Mouse (Mus musculus): ENCODE measurements around the gene Prr19.
A peak's percentile ranks its signal among the peaks of the same experiment; 100 is the strongest.

Prr19 gene

GRCm38 (mm10) chr7:25275555-25276298, 25.5 kb upstream of the Prr19 start:
- DNase-seq (ENCODE audit: extremely low spot score, low spot score), result no peak

DNA sequence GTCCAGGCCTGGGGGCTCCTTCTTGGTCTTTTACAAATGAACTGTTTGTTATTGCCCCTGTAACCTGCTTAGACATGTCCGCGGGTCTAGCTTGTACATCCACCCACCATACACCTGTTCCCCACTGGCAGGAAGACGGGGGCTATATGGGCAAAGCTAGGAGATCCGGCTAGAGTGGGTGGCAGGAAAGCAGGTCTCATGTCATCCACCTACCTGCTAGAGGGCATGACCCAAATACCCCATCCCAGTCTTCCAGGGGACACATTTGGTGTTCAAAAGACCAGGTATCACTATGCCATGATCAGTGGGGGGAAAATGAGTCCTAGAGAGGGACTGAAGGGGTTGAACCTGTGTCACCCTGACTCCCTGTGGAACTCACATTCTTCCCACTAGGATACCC, 23.8 kb upstream of the Prr19 start:
- DNase-seq (ENCODE audit: extremely low spot score, low spot score), result no peak

DNA sequence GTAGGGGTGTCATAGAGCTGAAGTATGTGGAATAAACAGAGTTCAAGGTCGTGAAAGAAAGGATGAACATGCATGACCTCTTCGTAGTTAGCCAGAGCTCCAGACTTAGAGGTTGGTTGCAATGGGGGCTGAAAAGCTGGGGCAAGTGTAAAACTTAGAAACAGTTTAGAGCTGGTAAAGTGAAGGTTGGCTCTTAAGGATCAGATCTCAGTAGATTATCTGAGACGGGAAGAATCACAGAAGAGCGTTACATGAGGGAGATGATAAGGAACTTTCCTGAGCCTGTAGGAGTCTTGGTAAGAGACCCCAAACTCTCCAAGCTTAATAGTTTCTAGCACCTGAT, 23.2 kb upstream of the Prr19 start:
- DNase-seq (ENCODE audit: extremely low spot score, low spot score), result no peak

DNA sequence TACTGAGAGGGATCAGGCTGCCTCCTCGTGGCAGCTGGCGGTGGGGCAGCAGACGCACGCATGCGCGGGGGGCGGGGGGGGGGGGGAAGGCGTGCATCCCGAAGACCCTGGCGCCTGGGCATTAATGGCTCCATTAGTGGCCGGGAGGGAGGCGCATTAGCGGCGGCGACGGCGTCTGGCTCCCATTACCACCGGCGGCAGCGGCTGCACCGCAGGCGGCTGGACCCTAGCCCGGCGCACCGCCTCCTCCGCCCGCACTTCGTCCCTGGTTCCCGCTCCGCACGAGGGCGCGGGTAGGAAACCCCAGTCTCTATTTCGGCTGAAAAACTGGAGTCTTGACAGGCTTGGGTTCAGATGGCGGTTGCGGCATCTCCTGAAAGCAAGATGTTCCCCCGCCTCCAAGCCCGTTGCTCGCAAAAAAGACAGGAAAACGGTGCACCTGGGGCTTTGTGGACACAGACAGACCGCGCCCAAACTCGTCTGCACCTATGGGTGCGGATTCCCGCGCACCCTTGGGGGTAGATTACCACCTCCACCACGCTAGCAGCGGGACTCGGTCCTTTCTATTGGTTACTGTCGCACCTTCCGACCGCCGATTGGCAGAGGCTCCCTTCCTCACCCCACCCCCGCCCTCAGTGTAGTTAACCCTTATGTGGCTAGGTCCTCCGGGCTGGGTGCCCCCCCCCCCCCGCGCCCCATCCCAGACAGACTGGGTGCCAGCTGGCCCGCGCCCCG, 22.7 kb upstream of the Prr19 start:
- peak; percentile 92 for DNase-seq (ENCODE audit: extremely low spot score, low spot score)

- DNase-seq (ENCODE audit: extremely low spot score, low spot score), result peak; percentile 56
Observed at GRCm38 (mm10) chr7:25279076-25279860, 21.9 kb upstream of the Prr19 start.

DNA sequence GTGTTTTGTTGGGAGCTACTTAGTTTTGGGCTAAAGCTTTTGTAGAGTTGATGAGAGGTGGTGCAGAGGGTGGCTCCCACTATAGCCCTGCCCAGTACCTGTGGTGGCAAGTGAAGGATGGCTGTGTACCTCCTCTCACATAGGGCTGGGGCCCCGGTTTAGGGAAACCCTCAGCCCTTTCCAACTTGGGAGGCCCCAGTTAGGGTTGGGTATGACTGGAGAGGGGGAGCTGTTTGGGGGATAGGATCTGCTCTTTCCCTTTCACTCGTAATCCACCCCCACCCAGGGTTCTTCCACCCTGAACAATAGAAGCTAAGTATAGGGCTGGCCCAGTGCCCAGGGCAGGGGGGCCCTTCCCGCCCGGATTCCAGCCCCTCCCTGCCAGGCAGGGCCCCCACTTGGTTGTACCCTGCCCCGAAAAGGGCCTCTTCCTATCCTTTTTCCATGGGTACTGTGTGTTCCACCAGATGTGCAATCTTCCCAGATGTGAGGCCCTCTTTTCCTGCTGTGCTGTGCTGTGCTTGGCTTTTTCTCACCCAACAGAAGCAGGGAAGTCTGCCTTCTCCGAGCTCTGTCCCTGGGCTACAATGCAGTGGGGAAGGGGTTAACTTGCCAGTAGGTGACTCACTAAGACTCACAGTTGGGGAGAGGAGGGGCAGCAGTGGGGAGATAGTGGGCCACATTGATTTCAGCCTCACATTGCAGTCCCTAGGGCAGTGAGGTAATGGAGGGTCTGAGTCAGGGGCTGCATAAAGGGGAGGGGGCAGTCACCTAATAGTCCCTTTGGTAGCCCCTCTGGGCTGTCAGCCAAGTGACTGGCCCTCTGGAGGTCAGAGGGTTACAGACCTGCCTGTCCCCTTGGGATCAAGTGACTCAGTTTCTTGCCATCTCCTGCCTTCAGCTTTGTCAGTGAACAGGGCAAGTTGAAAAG, 21.1 kb upstream of the Prr19 start:
- DNase-seq (ENCODE audit: extremely low spot score, low spot score), result peak; percentile 40

GRCm38 (mm10) chr7:25281166-25281733, 20.0 kb upstream of the Prr19 start:
- DNase-seq (ENCODE audit: extremely low spot score, low spot score), result no peak

- peak; percentile 96 for DNase-seq (ENCODE audit: extremely low spot score, low spot score)
Observed at GRCm38 (mm10) chr7:25281734-25282601, 19.2 kb upstream of the Prr19 start.

GRCm38 (mm10) chr7:25282731-25283211, 18.4 kb upstream of the Prr19 start:
- peak; percentile 72 for DNase-seq (ENCODE audit: extremely low spot score, low spot score)

DNA sequence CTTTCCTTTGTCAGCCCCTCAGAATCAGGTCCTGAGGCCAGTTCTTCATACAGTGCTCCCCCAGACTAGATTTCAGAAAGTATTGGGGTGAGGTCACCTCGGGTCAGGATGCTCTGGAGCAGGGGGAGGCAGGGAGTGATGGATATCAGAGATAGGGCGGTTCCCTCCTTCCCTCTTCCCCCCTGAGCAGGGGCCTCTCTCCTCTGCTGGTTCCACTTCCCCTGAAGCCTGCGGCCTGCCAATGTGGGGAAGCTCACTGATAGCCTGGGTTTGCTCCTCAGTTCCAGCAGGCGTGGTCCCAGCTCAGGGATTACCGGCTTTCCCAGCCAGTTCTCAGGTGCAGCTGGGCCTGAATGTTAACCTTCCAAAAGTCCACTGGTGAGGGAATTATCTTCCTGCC, 17.6 kb upstream of the Prr19 start:
- no peak for DNase-seq (ENCODE audit: extremely low spot score, low spot score)

DNA sequence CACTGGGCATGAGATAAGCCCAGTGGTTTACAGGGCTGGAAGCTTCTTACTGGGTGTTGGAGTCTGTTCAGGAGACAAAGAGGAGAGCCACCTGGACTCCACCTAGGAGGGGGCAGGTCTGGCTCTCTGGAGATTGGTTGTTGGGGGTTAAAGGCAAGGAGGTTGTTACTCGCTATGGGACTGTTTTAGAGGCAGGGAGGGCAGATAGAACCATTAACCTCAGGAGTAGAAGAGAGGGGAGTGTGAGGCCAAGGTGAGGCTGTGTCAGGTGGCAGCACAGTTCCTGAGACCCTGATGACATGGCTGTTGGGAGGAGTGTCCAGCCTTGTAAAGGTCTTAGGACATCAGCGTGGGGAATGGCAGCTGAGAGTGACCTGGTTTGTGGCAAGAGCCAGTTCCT, 17.0 kb upstream of the Prr19 start:
- DNase-seq (ENCODE audit: extremely low spot score, low spot score), result no peak

GRCm38 (mm10) chr7:25284766-25285165, 16.4 kb upstream of the Prr19 start:
- DNase-seq (ENCODE audit: extremely low spot score, low spot score), result no peak

DNA sequence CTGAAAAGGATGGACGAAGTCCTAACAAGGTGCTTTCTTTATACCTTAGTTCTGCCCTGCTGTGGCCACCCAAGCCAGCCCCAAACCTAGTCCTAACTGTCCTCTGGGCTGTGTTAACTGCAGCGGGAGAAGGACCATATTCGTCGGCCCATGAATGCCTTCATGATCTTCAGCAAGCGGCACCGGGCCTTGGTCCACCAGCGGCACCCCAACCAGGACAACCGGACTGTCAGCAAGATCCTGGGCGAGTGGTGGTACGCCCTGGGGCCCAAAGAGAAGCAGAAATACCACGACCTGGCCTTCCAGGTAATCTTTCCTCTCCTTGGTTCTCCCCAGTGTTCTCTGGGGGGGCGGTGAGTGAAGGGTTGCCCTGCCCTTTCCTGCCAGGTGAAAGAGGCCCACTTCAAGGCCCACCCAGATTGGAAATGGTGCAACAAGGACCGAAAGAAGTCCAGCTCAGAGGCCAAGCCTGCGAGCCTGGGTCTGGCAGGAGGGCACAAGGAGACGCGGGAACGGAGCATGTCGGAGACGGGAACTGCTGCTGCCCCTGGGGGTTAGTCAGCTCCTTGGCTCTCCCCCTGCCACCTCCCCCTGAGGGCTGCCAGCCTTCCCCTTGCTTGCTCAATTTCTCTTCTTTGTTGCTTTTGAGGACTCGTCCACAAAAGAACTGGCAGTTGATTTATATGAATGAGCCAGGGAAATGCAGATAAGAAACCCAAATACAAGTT, 15.5 kb upstream of the Prr19 start:
- DNase-seq (ENCODE audit: extremely low spot score, low spot score), result no peak

- no peak for DNase-seq (ENCODE audit: extremely low spot score, low spot score)
Observed at GRCm38 (mm10) chr7:25286989-25287388, 14.2 kb upstream of the Prr19 start.

GRCm38 (mm10) chr7:25288011-25288410, 13.2 kb upstream of the Prr19 start:
- DNase-seq (ENCODE audit: extremely low spot score, low spot score), result no peak

DNA sequence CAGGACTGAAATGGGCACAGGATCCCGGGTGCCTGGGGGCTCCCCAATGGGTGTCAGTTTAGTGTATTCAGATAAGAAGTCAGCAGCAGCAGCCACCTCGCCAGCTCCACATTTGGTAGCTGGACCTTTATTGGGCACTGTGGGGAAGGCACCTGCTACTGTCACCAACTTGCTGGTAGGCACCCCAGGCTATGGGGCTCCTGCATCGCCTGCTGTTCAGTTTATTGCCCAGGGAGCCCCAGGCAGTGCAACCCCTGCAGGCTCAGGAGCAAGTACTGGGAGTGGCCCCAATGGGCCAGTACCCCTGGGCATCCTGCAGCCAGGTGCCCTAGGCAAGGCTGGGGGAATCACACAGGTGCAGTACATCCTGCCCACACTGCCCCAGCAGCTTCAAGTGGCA, 12.5 kb upstream of the Prr19 start:
- no peak for DNase-seq (ENCODE audit: extremely low spot score, low spot score)

DNA sequence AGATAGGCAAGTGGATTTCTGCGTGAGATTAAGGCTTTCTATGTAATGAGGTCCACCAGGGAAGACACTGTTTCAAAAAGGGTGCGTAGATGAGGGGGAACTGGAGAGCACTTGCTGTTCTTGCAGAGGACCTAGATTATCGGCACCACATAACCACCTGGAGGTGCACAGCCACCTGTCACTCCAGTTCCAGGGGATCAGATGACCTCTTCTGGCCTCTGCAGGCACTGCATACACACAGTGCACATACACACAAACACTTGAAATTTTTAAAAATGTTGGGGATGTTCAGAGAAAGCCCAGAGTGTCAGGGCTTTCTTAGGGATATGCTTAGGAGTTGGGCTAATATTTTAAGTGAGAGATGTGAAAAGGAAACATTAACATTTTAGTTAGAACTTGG, 11.3 kb upstream of the Prr19 start:
- no peak for DNase-seq (ENCODE audit: extremely low spot score, low spot score)

- DNase-seq (ENCODE audit: extremely low spot score, low spot score), result no peak
Observed at GRCm38 (mm10) chr7:25290463-25290862, 10.7 kb upstream of the Prr19 start.

DNA sequence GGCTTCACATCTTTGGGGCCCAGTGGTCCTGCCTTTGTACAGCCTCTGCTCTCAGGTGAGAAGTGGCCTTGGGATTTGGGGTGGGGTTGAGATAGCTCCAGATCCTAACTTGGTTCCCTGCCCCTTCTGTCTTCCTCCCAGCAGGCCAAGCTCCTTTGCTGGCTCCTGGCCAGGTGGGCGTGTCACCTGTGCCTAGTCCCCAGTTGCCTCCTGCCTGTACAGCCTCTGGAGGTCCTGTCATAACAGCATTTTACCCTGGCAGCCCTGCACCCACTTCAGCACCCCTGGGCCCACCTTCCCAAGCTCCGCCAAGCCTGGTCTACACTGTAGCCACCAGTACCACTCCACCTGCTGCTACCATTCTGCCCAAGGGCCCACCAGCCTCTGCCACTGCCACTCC, 10.3 kb upstream of the Prr19 start:
- DNase-seq (ENCODE audit: extremely low spot score, low spot score), result no peak

All from neural tube, embryonic 10.5 days (tissue).